Comparison of ENCODE assay signal across 18 mouse cellular contexts in genomic region chr15:80327743-80328540, GRCm38 (mm10). TPM values are rescaled to one million over a fixed set of nuclear protein-coding genes. Genes with fewer than 3 reads are reported as not detected.
A peak's percentile ranks its signal among the peaks of the same experiment; 100 is the strongest.
DNase-seq lines count a peak whose midpoint lies in the region; ATAC-seq lines count a peak whose summit lies in the region.
"Had no signal": no experiment of that assay in that cellular context is flagged by ENCODE, and none has a peak within 500 bp of the region (broad histone marks: within the 10 kb centered on the region; RNA-seq: fewer than 3 reads in every experiment).

No protein-coding gene starts in this region.

- intact Hi-C loops in heart, postnatal 25 days (cut with DNase I), result no loop called here

- DNase-seq in right cerebral cortex, adult 18-20 months, result peak; percentile 29
- no peak for DNase-seq in right cerebral cortex, postnatal 10 days (ENCODE audit: low spot score in 2 of 2)
- peak; percentile 96 for DNase-seq in cerebellum, adult 18-20 months
- peak; percentile 43 for DNase-seq in induced T-regulatory cell, adult 2 months (ENCODE audit: low read depth)
- no peak for DNase-seq in lung, adult 18-20 months
- DNase-seq in heart, postnatal 25 days (ENCODE audit: low spot score), result no peak
- DNase-seq: heart, postnatal 36 days; kidney, adult 9 months; liver, embryonic 13.5 days had no signal

- H3K27ac ChIP-seq in forebrain, embryonic 12.5 days, result no peak overlapping the region
- H3K27ac ChIP-seq: embryonic facial prominence, embryonic 13.5 days; layer of hippocampus, adult 2 months; limb, embryonic 10.5 days; liver, embryonic 13.5 days; neural tube, embryonic 15.5 days had no signal

- no peak overlapping the region for H3K4me3 ChIP-seq in forebrain, embryonic 12.5 days (replicated peaks)
- H3K4me3 ChIP-seq: embryonic facial prominence, embryonic 13.5 days; layer of hippocampus, adult 2 months; limb, embryonic 10.5 days; liver, embryonic 13.5 days; megakaryocyte, embryonic 14.5 days; neural tube, embryonic 15.5 days had no signal

- peaks cover 10% of the 10 kb centered on the region for H3K27me3 ChIP-seq in forebrain, embryonic 12.5 days
- H3K27me3 ChIP-seq: embryonic facial prominence, embryonic 13.5 days; neural tube, embryonic 15.5 days had no signal

- no peaks in the 10 kb centered on the region for H3K36me3 ChIP-seq in forebrain, embryonic 12.5 days (replicated peaks)
- H3K36me3 ChIP-seq: embryonic facial prominence, embryonic 13.5 days; limb, embryonic 10.5 days; liver, embryonic 13.5 days; neural tube, embryonic 15.5 days had no signal

- H3K9me3 ChIP-seq in forebrain, embryonic 12.5 days, result no peaks in the 10 kb centered on the region
- H3K9me3 ChIP-seq: embryonic facial prominence, embryonic 13.5 days; limb, embryonic 10.5 days; liver, embryonic 13.5 days; megakaryocyte, embryonic 14.5 days; neural tube, embryonic 15.5 days had no signal

- no peak overlapping the region for H3K9ac ChIP-seq in forebrain, embryonic 12.5 days
- H3K9ac ChIP-seq: embryonic facial prominence, embryonic 13.5 days; liver, embryonic 13.5 days; neural tube, embryonic 15.5 days had no signal

- no peak overlapping the region for H3K4me2 ChIP-seq in forebrain, embryonic 12.5 days
- H3K4me2 ChIP-seq: embryonic facial prominence, embryonic 13.5 days; heart, embryonic 11.5 days; liver, embryonic 13.5 days; neural tube, embryonic 15.5 days had no signal

- WGBS in forebrain, embryonic 12.5 days, result 85% methylated on average over 13 of the region's 13 CpGs

- no peak for ATAC-seq in forebrain, embryonic 12.5 days (ENCODE audit: low FRiP score)
- ATAC-seq: lung, postnatal 0 days had no signal

- peaks cover 7% of the 10 kb centered on the region for H3K4me1 ChIP-seq in forebrain, embryonic 12.5 days
- H3K4me1 ChIP-seq: embryonic facial prominence, embryonic 13.5 days; liver, embryonic 13.5 days had no signal

RNA-seq across cellular contexts. Expression of gene Cacna1i, which starts 40.9 kb away (rescaled TPM):
- 0.17 and 0.21 TPM in 2 replicates for polyA plus RNA-seq in forebrain, embryonic 12.5 days (2016; fragmentation: Nextera tagmentation; extraction: Ambion mirVana)
- under 1 TPM in 1 of 2 experiments, not detected in 1; 0.36 TPM for total RNA-seq in heart, postnatal 25 days (2021)
- total RNA-seq: MEL had no signal
- polyA plus RNA-seq: embryonic facial prominence, embryonic 13.5 days; liver, embryonic 13.5 days; lung, postnatal 0 days had no signal

Comparison
In these comparisons a context has a peak if more than half of its experiments do, and no peak if none do; other contexts are left out.
1. DNase-seq: peak in right cerebral cortex, adult 18-20 months (single experiment), cerebellum, adult 18-20 months (2 of 2) and induced T-regulatory cell, adult 2 months (single experiment); none in right cerebral cortex, postnatal 10 days (0 of 2), lung, adult 18-20 months (0 of 2) and heart, postnatal 25 days (single experiment).